In genomic region chr1:183075121-183075822, GRCm38 (mm10) we compare ENCODE assay signal across 8 mouse cellular contexts.
A peak's percentile ranks its signal among the peaks of the same experiment; 100 is the strongest.
DNase-seq lines count a peak whose midpoint lies in the region; ATAC-seq lines count a peak whose summit lies in the region.

No protein-coding gene starts in this region.

- no peak overlapping the region for H3K4me2 ChIP-seq in kidney, embryonic 15.5 days
- peak overlapping the region; percentile 26; the same call in 1 of the 2 replicates for H3K4me2 ChIP-seq in intestine, embryonic 15.5 days (replicated peaks)
- no peak overlapping the region for H3K4me2 ChIP-seq in midbrain, embryonic 14.5 days (ENCODE audit: low read length)

- DNase-seq in kidney, postnatal 36 days = no peak
- peak; percentile 1 for DNase-seq in c-Kit-positive CD71-positive TER-119-positive erythroid progenitor cells, embryonic 14.5 days (ENCODE audit: low spot score)
- DNase-seq in midbrain, embryonic 14.5 days = peak; percentile 28
- no peak for DNase-seq in testis, postnatal 10 days (ENCODE audit: low spot score)
- DNase-seq in cerebellum, adult 11 months = no peak
- DNase-seq in adrenal gland, adult 8-10 months = no peak

- H3K4me1 ChIP-seq in kidney, embryonic 15.5 days = peaks cover 20% of the 10 kb centered on the region
- H3K4me1 ChIP-seq in intestine, embryonic 15.5 days (replicated peaks) = peaks cover 17% of the 10 kb centered on the region
- H3K4me1 ChIP-seq in midbrain, embryonic 14.5 days (ENCODE audit: control insufficient read depth, insufficient read depth, low read length) = peaks cover 7% of the 10 kb centered on the region; the same call in 1 of the 2 replicates

- H3K36me3 ChIP-seq in kidney, embryonic 15.5 days = no peaks in the 10 kb centered on the region
- H3K36me3 ChIP-seq in intestine, embryonic 15.5 days = no peaks in the 10 kb centered on the region
- no peaks in the 10 kb centered on the region for H3K36me3 ChIP-seq in midbrain, embryonic 14.5 days (ENCODE audit: control insufficient read depth, insufficient read depth, low read length)

- H3K4me3 ChIP-seq in kidney, embryonic 15.5 days (replicated peaks) = no peak overlapping the region
- no peak overlapping the region for H3K4me3 ChIP-seq in intestine, embryonic 15.5 days (replicated peaks)
- H3K4me3 ChIP-seq in midbrain, embryonic 14.5 days (replicated peaks; ENCODE audit: low read depth, low read length) = no peak overlapping the region

- H3K9me3 ChIP-seq in kidney, embryonic 15.5 days (replicated peaks) = no peaks in the 10 kb centered on the region
- no peaks in the 10 kb centered on the region for H3K9me3 ChIP-seq in intestine, embryonic 15.5 days
- H3K9me3 ChIP-seq in midbrain, embryonic 14.5 days (ENCODE audit: control insufficient read depth, low read length) = no peaks in the 10 kb centered on the region

- H3K9ac ChIP-seq in kidney, embryonic 15.5 days = no peak overlapping the region
- no peak overlapping the region for H3K9ac ChIP-seq in intestine, embryonic 15.5 days
- 0 out of 2 replicates have a peak overlapping the region, but pooled peaks have one; percentile 4 for H3K9ac ChIP-seq in midbrain, embryonic 14.5 days (replicated peaks; ENCODE audit: low read length)

- 28% methylated on average over 15 of the region's 15 CpGs for WGBS in kidney, embryonic 15.5 days
- 25% methylated on average over 15 of the region's 15 CpGs for WGBS in intestine, embryonic 15.5 days
- 41% methylated on average over 15 of the region's 15 CpGs for WGBS in midbrain, embryonic 14.5 days

- H3K27me3 ChIP-seq in kidney, embryonic 15.5 days = no peaks in the 10 kb centered on the region
- H3K27me3 ChIP-seq in intestine, embryonic 15.5 days (replicated peaks) = no peaks in the 10 kb centered on the region
- H3K27me3 ChIP-seq in midbrain, embryonic 14.5 days (ENCODE audit: control insufficient read depth, insufficient read depth, low read length) = no peaks in the 10 kb centered on the region

- H3K27ac ChIP-seq in kidney, embryonic 15.5 days = no peak overlapping the region
- peak overlapping the region; percentile 62 for H3K27ac ChIP-seq in intestine, embryonic 15.5 days
- peak overlapping the region; percentile 63 for H3K27ac ChIP-seq in midbrain, embryonic 14.5 days (replicated peaks; ENCODE audit: low read depth, low read length)

- ATAC-seq in kidney, embryonic 15.5 days (replicated peaks; ENCODE audit: low FRiP score) = 0 out of 2 replicates have a peak, but pooled peaks have one; percentile 40
- ATAC-seq in intestine, embryonic 15.5 days = peak; percentile 70
- no peak for ATAC-seq in midbrain, embryonic 14.5 days (ENCODE audit: low FRiP score, low TSS enrichment)

Comparison
In these comparisons a context has a peak if more than half of its experiments do, and no peak if none do; other contexts are left out.
1. DNase-seq: peak in c-Kit-positive CD71-positive TER-119-positive erythroid progenitor cells, embryonic 14.5 days (single experiment) and midbrain, embryonic 14.5 days (single experiment); none in kidney, postnatal 36 days (0 of 2), testis, postnatal 10 days (single experiment), cerebellum, adult 11 months (single experiment) and adrenal gland, adult 8-10 months (single experiment).